Mouse (Mus musculus) spleen, postnatal 14 days (tissue): ENCODE data around the gene Met.

Experiments used
- DNase-seq, 2 experiments: peaks; one replicate each; pipeline ENCODE4 v3.0.0; 2021 to 2022; ENCODE audit warnings: low spot score in 2 of 2

Met gene

DNA sequence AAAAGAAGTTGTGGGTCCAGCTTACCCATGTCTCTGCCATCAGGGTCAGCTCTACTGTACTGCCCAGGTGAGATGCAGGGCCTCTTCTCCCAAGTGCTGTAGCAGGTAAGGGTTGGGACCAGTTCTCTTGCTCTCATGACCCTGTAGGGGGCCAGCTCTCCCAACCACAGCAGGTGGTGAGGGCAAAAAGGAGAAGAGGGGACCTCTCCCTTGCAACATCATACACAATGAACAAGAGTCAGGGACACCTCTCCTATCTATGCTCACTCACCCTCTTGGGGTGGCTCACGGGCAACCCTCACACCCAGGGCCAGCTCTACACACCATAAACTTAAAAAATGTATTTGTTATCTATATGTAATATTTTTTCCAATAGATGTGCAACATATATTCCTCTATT lies 143.3 kb downstream of the Met start:
- DNase-seq = no peak

DNA sequence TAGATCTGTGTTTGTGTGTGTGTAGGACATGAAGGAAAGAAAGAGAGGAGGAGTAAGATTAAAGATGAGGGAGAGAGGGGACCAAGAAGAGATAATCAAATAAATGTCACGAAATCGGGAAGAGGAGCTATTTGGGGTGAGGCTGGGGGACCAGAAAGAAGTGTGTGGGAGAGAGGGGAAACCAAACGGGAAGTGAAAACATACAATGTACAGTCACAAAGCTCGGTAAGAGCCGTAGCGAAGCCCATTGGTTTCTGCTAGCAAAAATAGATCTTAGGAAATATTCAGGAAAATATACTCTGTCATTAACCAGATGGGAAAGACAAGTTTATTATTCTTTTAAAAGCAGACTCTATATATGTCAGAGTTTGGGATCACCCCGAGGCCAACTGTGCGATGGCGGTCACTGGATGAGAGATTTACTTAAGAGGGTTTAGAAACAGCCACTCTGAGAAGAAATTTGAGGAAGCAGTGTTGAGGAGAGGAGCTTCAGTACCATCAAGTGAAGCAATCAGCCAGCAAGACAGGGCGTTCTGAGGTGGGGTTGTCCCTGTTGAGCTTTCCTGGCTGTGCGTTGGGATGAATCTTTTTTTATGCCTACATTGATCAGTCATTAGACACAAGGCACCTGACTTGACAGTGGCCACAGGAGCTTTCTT lies 147.9 kb downstream of the Met start:
- no peak for DNase-seq

DNA sequence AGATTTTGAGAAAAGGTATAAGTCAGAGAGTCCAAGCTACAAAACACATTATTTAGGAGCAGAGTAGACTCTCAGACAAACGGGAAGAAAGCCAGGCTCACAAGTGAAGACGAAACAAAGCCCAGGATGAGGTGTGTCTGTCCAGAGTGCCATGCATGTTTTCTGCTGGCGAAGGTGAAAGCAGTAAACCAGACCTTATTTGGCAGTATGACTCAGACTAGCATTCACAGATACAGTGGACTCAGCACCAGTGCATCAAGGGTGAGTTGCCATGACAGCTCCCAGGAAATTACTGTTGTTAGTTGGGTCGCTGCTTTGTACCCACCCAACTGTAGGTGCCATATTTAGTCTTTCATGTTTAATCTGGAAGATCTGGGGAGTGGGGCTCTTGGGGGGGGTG lies 149.1 kb downstream of the Met start:
- DNase-seq = no peak

DNA sequence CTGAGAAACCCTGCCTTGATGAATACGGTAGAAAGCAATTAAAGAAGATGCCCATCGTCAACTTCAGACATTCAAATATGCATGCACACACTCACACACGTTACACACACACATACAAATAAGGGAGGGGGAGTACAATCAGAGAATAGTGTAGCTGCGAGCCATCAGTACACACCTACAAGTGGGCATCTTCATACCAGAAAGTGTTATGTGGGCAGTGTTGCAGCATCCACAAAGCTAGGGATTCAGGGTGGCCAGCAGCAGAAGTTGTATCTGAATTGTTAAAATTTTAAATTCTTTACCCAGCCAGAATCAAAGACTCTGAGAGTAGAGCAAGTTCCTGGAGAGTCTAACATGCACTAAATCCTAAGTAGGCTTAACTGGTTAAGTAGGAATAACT lies 157.2 kb downstream of the Met start:
- DNase-seq = no peak

DNA sequence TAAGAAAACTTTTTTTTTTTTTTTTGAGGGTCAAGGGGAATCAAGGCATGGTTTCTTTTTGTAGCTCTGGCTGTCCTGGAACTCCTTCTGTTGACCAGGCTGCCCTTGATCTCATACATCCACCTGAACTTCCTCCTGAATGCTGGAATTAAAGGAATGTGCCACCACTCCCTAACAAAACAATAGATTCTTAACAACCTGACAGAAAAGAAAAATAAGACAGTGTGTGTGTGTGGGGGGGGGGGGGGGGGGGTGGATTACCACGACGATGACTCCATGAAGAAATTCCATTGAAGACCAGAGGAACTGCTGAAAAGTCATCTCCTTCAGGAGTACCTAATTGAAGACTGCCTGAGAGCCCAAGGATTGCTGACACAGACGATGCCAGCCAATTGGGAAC lies 157.8 kb downstream of the Met start:
- DNase-seq = no peak
